Mouse (Mus musculus): ENCODE measurements around the gene Dhcr24. TPM values are rescaled to one million over a fixed set of nuclear protein-coding genes. Genes with fewer than 3 reads are reported as not detected.

Gene Dhcr24
- polyA plus RNA-seq, 1 experiment from 2014 or later = 6.5 TPM

- H3K4me3 ChIP-seq (replicated peaks) = no peak overlapping the region
- WGBS (ENCODE audit: insufficient replicate concordance) = 75% methylated on average over 8 of the region's 8 CpGs
- H3K36me3 ChIP-seq = no peaks in the 10 kb centered on the region
- ATAC-seq (ENCODE audit: low read depth) = peak; percentile 8; the same call in 1 of the 2 replicates
- peak overlapping the region; percentile 58 for H3K27ac ChIP-seq
- H3K9ac ChIP-seq = peak overlapping the region; percentile 22; the same call in 1 of the 2 replicates
- no peak for DNase-seq
- H3K27me3 ChIP-seq = peaks cover 37% of the 10 kb centered on the region
- H3K9me3 ChIP-seq (replicated peaks) = no peaks in the 10 kb centered on the region
- H3K4me2 ChIP-seq = peak overlapping the region; percentile 62
- H3K4me1 ChIP-seq (replicated peaks) = peaks cover 44% of the 10 kb centered on the region
Observed at GRCm38 (mm10) chr4:106613105-106613504, 52.3 kb downstream of the Dhcr24 start.

- no peaks in the 10 kb centered on the region for H3K9me3 ChIP-seq (replicated peaks)
- H3K36me3 ChIP-seq = no peaks in the 10 kb centered on the region
- H3K27ac ChIP-seq = peak overlapping the region; percentile 87
- H3K9ac ChIP-seq = peak overlapping the region; percentile 59
- H3K4me1 ChIP-seq (replicated peaks) = peaks cover 44% of the 10 kb centered on the region
- peaks cover 37% of the 10 kb centered on the region for H3K27me3 ChIP-seq
- peak; percentile 80 for DNase-seq
- ATAC-seq (ENCODE audit: low read depth) = peak; percentile 77
- 30% methylated on average over 3 of the region's 3 CpGs for WGBS (ENCODE audit: insufficient replicate concordance)
- peak overlapping the region; percentile 62 for H3K4me2 ChIP-seq
- H3K4me3 ChIP-seq (replicated peaks) = peak overlapping the region; percentile 18
Observed at GRCm38 (mm10) chr4:106613560-106613959, 52.7 kb downstream of the Dhcr24 start.

GRCm38 (mm10) chr4:106614180-106614797 is 53.5 kb downstream of the Dhcr24 start:
- ATAC-seq (ENCODE audit: low read depth) (peak; percentile 56), DNase-seq (peak; percentile 70)
- Histone ChIP-seq H3K4me1 (replicated peaks) (peaks cover 44% of the 10 kb centered on the region), H3K36me3 (no peaks in the 10 kb centered on the region), H3K4me2 (peak overlapping the region; percentile 62), H3K4me3 (replicated peaks) (peak overlapping the region; percentile 18), H3K27me3 (peaks cover 37% of the 10 kb centered on the region), H3K27ac (peak overlapping the region; percentile 87), H3K9me3 (replicated peaks) (no peaks in the 10 kb centered on the region), H3K9ac (peak overlapping the region; percentile 59)
- WGBS (ENCODE audit: insufficient replicate concordance) = 43% methylated on average over 7 of the region's 7 CpGs

GRCm38 (mm10) chr4:106614881-106615280 is 54.0 kb downstream of the Dhcr24 start:
- ATAC-seq (ENCODE audit: low read depth) (no peak), DNase-seq (no peak)
- Histone ChIP-seq H3K27ac (no peak overlapping the region; the same call in 1 of the 2 replicates), H3K4me3 (replicated peaks) (no peak overlapping the region), H3K27me3 (peaks cover 40% of the 10 kb centered on the region), H3K9me3 (replicated peaks) (no peaks in the 10 kb centered on the region), H3K4me1 (replicated peaks) (peaks cover 44% of the 10 kb centered on the region), H3K4me2 (no peak overlapping the region), H3K36me3 (no peaks in the 10 kb centered on the region), H3K9ac (no peak overlapping the region)
- 64% methylated on average over 9 of the region's 9 CpGs for WGBS (ENCODE audit: insufficient replicate concordance)

- peak; percentile 67 for DNase-seq
- 67% methylated on average over 12 of the region's 12 CpGs for whole genome bisulfite sequencing (ENCODE audit: insufficient replicate concordance)
- ATAC-seq (ENCODE audit: low read depth) = no peak
- Histone ChIP-seq H3K4me1 (replicated peaks) (peaks cover 44% of the 10 kb centered on the region), H3K27me3 (peaks cover 34% of the 10 kb centered on the region), H3K9ac (no peak overlapping the region), H3K36me3 (no peaks in the 10 kb centered on the region), H3K9me3 (replicated peaks) (no peaks in the 10 kb centered on the region), H3K4me2 (no peak overlapping the region), H3K4me3 (replicated peaks) (no peak overlapping the region), H3K27ac (0 out of 2 replicates have a peak overlapping the region, but pooled peaks have one; percentile 10)
Observed at GRCm38 (mm10) chr4:106615637-106616036, 54.8 kb downstream of the Dhcr24 start.

- no peak within 1 kb of the TSS for H3K27ac ChIP-seq
- no peaks in the 10 kb centered on the region for H3K36me3 ChIP-seq
- ATAC-seq (ENCODE audit: low read depth) (peak; percentile 48), DNase-seq (peak; percentile 62)
- no peaks in the 10 kb centered on the region for H3K9me3 ChIP-seq (replicated peaks)
- WGBS (ENCODE audit: insufficient replicate concordance) = 1% methylated on average over 19 of the region's 19 CpGs
- 0 out of 2 replicates have a peak within 1 kb of the TSS, but pooled peaks have one; percentile 23 for H3K4me3 ChIP-seq (replicated peaks)
- H3K9ac ChIP-seq = no peak within 1 kb of the TSS
- peak within 1 kb of the TSS; percentile 60 for H3K4me2 ChIP-seq
- H3K27me3 ChIP-seq = peaks cover 44% of the 10 kb centered on the region
- H3K4me1 ChIP-seq (replicated peaks) = peaks cover 44% of the 10 kb centered on the region
Observed at GRCm38 (mm10) chr4:106617056-106617455, 56.2 kb downstream of the Dhcr24 start, which contains the start of gene Lexm. Gene Lexm (minus strand): TSS chr4:106617241.

- Histone ChIP-seq H3K4me1 (replicated peaks) (peaks cover 31% of the 10 kb centered on the region), H3K4me2 (no peak overlapping the region), H3K9me3 (replicated peaks) (no peaks in the 10 kb centered on the region), H3K4me3 (replicated peaks) (no peak overlapping the region), H3K27ac (no peak overlapping the region), H3K9ac (no peak overlapping the region), H3K27me3 (peaks cover 63% of the 10 kb centered on the region), H3K36me3 (no peaks in the 10 kb centered on the region)
- 56% methylated on average over 4 of the region's 4 CpGs for WGBS (ENCODE audit: insufficient replicate concordance)
- ATAC-seq (ENCODE audit: low read depth) = no peak
- no peak for DNase-seq
Observed at GRCm38 (mm10) chr4:106618898-106619297, 58.1 kb downstream of the Dhcr24 start.

GRCm38 (mm10) chr4:106621428-106621827 is 60.6 kb downstream of the Dhcr24 start:
- H3K9me3 ChIP-seq (replicated peaks) = no peaks in the 10 kb centered on the region
- 50% methylated on average over 3 of the region's 3 CpGs for WGBS (ENCODE audit: insufficient replicate concordance)
- no peak overlapping the region for H3K9ac ChIP-seq
- no peak overlapping the region for H3K27ac ChIP-seq
- H3K4me3 ChIP-seq (replicated peaks) = no peak overlapping the region
- H3K4me2 ChIP-seq = no peak overlapping the region
- H3K4me1 ChIP-seq (replicated peaks) = peaks cover 13% of the 10 kb centered on the region
- ATAC-seq (ENCODE audit: low read depth) (no peak), DNase-seq (no peak)
- no peaks in the 10 kb centered on the region for H3K36me3 ChIP-seq
- H3K27me3 ChIP-seq = peaks cover 71% of the 10 kb centered on the region

- no peak within 1 kb of the TSS for H3K27ac ChIP-seq
- no peak within 1 kb of the TSS for H3K4me2 ChIP-seq
- ATAC-seq (ENCODE audit: low read depth) = no peak
Observed at GRCm38 (mm10) chr4:106622030-106622493, 61.2 kb downstream of the Dhcr24 start, which contains the start of gene Ttc22. Gene Ttc22 (plus strand): TSS chr4:106622432.

GRCm38 (mm10) chr4:106622712-106623111 is 61.9 kb downstream of the Dhcr24 start:
- no peaks in the 10 kb centered on the region for H3K9me3 ChIP-seq (replicated peaks)
- ATAC-seq (ENCODE audit: low read depth) (no peak), DNase-seq (no peak)
- peaks cover 3% of the 10 kb centered on the region for H3K4me1 ChIP-seq (replicated peaks)
- H3K9ac ChIP-seq = no peak overlapping the region
- H3K27ac ChIP-seq = no peak overlapping the region
- peaks cover 68% of the 10 kb centered on the region for H3K27me3 ChIP-seq
- H3K36me3 ChIP-seq = no peaks in the 10 kb centered on the region
- WGBS (ENCODE audit: insufficient replicate concordance) = 25% methylated on average over 27 of the region's 28 CpGs
- H3K4me3 ChIP-seq (replicated peaks) = no peak overlapping the region
- no peak overlapping the region for H3K4me2 ChIP-seq

More at GRCm38 (mm10) chr4:106622030-106622493, 61.2 kb downstream of the Dhcr24 start, which contains the start of gene Ttc22:
- peaks cover 10% of the 10 kb centered on the region for H3K4me1 ChIP-seq (replicated peaks)
- H3K36me3 ChIP-seq = no peaks in the 10 kb centered on the region
- no peaks in the 10 kb centered on the region for H3K9me3 ChIP-seq (replicated peaks)
- DNase-seq = no peak
- no peak within 1 kb of the TSS for H3K4me3 ChIP-seq (replicated peaks)
- H3K9ac ChIP-seq = no peak within 1 kb of the TSS
- peaks cover 71% of the 10 kb centered on the region for H3K27me3 ChIP-seq
- 23% methylated on average over 16 of the region's 16 CpGs for WGBS (ENCODE audit: insufficient replicate concordance)

- H3K4me1 ChIP-seq (replicated peaks) = no peaks in the 10 kb centered on the region
- H3K9ac ChIP-seq = no peak overlapping the region
- no peak for ATAC-seq (ENCODE audit: low read depth)
- H3K4me3 ChIP-seq (replicated peaks) = no peak overlapping the region
- H3K36me3 ChIP-seq = no peaks in the 10 kb centered on the region
- H3K9me3 ChIP-seq (replicated peaks) = no peaks in the 10 kb centered on the region
- no peak for DNase-seq
- WGBS (ENCODE audit: insufficient replicate concordance) = 70% methylated on average over 10 of the region's 10 CpGs
- peaks cover 64% of the 10 kb centered on the region for H3K27me3 ChIP-seq
- no peak overlapping the region for H3K4me2 ChIP-seq
- no peak overlapping the region for H3K27ac ChIP-seq
Observed at GRCm38 (mm10) chr4:106624271-106624670, 63.4 kb downstream of the Dhcr24 start.
